Mouse (Mus musculus): ENCODE measurements at regions not wholly inside any gene's neighbourhood (a gene's known extent, or its start where the extent isn't known, plus 50 kb on each side); places are given as distances from the start of the nearest gene placed in this dataset.
"Not testable (repeated sequence)": the region's sequence is repeated elsewhere in the genome, so short reads cannot be mapped to it uniquely, and the experiment has no call there.

DNA sequence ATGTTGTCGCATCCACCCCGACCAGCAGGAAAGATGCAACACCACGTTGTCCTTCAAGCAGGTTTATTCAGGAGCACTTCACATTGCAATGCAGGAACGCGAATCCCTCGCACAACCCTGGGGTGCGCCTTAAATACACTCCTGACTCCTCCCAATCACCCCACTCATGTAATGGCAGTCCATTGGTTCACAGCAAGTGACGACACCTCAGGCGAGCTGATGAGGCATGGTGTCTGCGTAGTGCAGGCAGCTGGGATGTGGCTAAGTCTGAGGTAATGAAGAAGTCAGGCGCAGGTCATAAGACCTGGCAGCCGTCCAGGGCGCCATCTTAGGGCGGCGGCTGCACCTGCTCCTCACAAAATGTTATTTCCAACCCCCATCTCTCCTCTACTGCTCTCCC, 1068.7 kb downstream of the Defb40 start:
- H3K79me2 ChIP-seq (ENCODE audit: control insufficient read depth, insufficient read depth): no peaks in the 10 kb centered on the region
- no peaks in the 10 kb centered on the region for H3K27me3 ChIP-seq (ENCODE audit: control insufficient read depth, insufficient read depth, insufficient read length)
- no peak overlapping the region for H3K4me3 ChIP-seq
- H3ac ChIP-seq (ENCODE audit: control insufficient read depth, insufficient read length): no peak overlapping the region
- no peaks in the 10 kb centered on the region for H3K36me3 ChIP-seq (ENCODE audit: control insufficient read depth, insufficient read depth)
- H3K4me2 ChIP-seq (ENCODE audit: low read depth): no peak overlapping the region
- TF ChIP-seq TCF3 (IDR thresholded peaks at IDR 0.05; ENCODE audit: insufficient read length, low read depth): no peak
- TF ChIP-seq TCF12 (IDR thresholded peaks at IDR 0.05; ENCODE audit: insufficient read depth, poor library complexity, severe bottlenecking): no peak
- TF ChIP-seq USF1 (IDR thresholded peaks at IDR 0.05; ENCODE audit: low read depth): no peak
- no peak for TF ChIP-seq POLR2AphosphoS2 (IDR thresholded peaks at IDR 0.05; ENCODE audit: insufficient read length, low read depth)
- no peak for TF ChIP-seq CEBPB (IDR thresholded peaks at IDR 0.05; ENCODE audit: insufficient read depth, poor library complexity, severe bottlenecking)
- TF ChIP-seq REST (IDR thresholded peaks at IDR 0.05; ENCODE audit: insufficient read depth, insufficient read length): no peak
- no peak for TF ChIP-seq E2F4 (IDR thresholded peaks at IDR 0.05; ENCODE audit: insufficient read depth)
- TF ChIP-seq POLR2A (IDR thresholded peaks at IDR 0.05; ENCODE audit: insufficient read length, low read depth): no peak
- no peak for TF ChIP-seq SRF (IDR thresholded peaks at IDR 0.05; ENCODE audit: control insufficient read depth, insufficient read length, low read depth)
- no peak for TF ChIP-seq MYOD1 (IDR thresholded peaks at IDR 0.05; ENCODE audit: control insufficient read depth in 1 of 3, insufficient read length in 2 of 3, low read depth in 2 of 3)

DNA sequence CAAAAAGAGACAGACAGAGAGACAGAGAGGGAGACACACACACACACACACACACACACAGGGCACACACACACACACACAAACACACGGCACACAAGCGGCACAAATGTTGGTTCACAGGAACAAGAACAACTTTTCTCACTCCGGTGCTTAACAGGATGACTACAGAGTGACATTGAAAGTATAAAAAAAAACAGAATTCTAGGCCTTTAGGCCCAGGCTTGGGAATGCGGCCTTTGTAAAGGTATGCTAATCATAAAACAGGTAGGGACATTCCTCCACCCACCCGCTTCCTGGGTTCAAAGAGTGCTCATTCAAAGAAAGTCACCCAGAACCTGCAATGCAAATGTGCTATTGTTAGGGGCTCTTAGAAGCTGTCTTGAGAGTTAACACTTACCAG, 1089.5 kb downstream of the Defb40 start:
- not testable (repeated sequence) for H3K27me3 ChIP-seq (ENCODE audit: control insufficient read depth, insufficient read depth, insufficient read length); H3K36me3 ChIP-seq (ENCODE audit: control insufficient read depth, insufficient read depth); H3ac ChIP-seq (ENCODE audit: control insufficient read depth, insufficient read length); H3K79me2 ChIP-seq (ENCODE audit: control insufficient read depth, insufficient read depth); H3K4me2 ChIP-seq (ENCODE audit: low read depth); H3K4me3 ChIP-seq

DNA sequence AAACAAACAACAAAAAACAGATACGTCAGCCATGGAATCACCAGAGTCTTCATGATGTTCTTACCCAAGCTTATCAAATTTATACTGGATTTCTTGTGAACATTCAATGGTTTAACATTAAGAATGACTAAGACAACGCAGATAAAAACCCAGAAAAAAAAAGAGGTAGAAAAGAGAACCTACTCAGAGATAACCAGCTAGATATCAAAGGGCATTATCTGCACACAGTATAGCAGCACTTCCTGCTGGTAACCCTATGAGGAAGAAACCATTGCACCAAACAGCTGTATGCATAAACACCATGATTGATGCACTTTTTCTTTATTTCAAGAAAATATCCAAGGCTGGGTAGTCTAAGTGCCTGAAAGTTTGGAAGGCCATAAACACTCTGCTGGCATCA, 1114.7 kb downstream of the Defb40 start:
- Histone ChIP-seq H3K36me3 (ENCODE audit: control insufficient read depth, insufficient read depth) (no peaks in the 10 kb centered on the region), H3K27me3 (ENCODE audit: control insufficient read depth, insufficient read depth, insufficient read length) (no peaks in the 10 kb centered on the region), H3K4me2 (ENCODE audit: low read depth) (no peak overlapping the region), H3ac (ENCODE audit: control insufficient read depth, insufficient read length) (no peak overlapping the region), H3K4me3 (no peak overlapping the region), H3K79me2 (ENCODE audit: control insufficient read depth, insufficient read depth) (no peaks in the 10 kb centered on the region)
- TF ChIP-seq MYOD1 (IDR thresholded peaks at IDR 0.05; ENCODE audit: control insufficient read depth in 1 of 3, insufficient read length in 2 of 3, low read depth in 2 of 3): no peak
- no peak for TF ChIP-seq SRF (IDR thresholded peaks at IDR 0.05; ENCODE audit: control insufficient read depth, insufficient read length, low read depth)
- no peak for TF ChIP-seq CEBPB (IDR thresholded peaks at IDR 0.05; ENCODE audit: insufficient read depth, poor library complexity, severe bottlenecking)
- TF ChIP-seq MYOG (IDR thresholded peaks at IDR 0.05; ENCODE audit: control insufficient read depth in 1 of 3, insufficient read depth in 1 of 3, insufficient read length in 2 of 3, low read depth in 2 of 3): no peak
- no peak for TF ChIP-seq E2F4 (IDR thresholded peaks at IDR 0.05; ENCODE audit: insufficient read depth)
- TF ChIP-seq MAX (IDR thresholded peaks at IDR 0.05; ENCODE audit: low read depth): no peak
- TF ChIP-seq TCF12 (IDR thresholded peaks at IDR 0.05; ENCODE audit: insufficient read depth, poor library complexity, severe bottlenecking): no peak
